Mouse (Mus musculus) lung, adult 2 months (tissue): ENCODE measurements around the gene Immp2l.

Experiments used
- CTCF ChIP-seq: fragments of 200-500 bp; IDR thresholded peaks from 2 replicates; pipeline ENCODE4 v1.5.1; 2011; ENCODE audit warnings: mild to moderate bottlenecking, low read length, control low read depth; ENCODE audit not compliant: insufficient read depth
- POLR2A ChIP-seq: fragments of 200-500 bp; IDR thresholded peaks from 2 replicates; pipeline ENCODE4 v1.6.1; 2011; ENCODE audit warnings: low read depth, mild to moderate bottlenecking, control low read depth, low read length, borderline replicate concordance; ENCODE audit errors: extremely low read depth

- TF ChIP-seq CTCF = no peak
- no peak for TF ChIP-seq POLR2A
Observed at GRCm38 (mm10) chr12:41649826-41650541, 626.1 kb downstream of the Immp2l start.
